Mouse (Mus musculus) urinary bladder, postnatal 10 days (tissue): ENCODE data around the gene Qrfpr.

Source experiments
- DNase-seq: peaks from one replicate; pipeline ENCODE4 v3.0.0; 2022; ENCODE audit warnings: low spot score

Gene Qrfpr

DNA sequence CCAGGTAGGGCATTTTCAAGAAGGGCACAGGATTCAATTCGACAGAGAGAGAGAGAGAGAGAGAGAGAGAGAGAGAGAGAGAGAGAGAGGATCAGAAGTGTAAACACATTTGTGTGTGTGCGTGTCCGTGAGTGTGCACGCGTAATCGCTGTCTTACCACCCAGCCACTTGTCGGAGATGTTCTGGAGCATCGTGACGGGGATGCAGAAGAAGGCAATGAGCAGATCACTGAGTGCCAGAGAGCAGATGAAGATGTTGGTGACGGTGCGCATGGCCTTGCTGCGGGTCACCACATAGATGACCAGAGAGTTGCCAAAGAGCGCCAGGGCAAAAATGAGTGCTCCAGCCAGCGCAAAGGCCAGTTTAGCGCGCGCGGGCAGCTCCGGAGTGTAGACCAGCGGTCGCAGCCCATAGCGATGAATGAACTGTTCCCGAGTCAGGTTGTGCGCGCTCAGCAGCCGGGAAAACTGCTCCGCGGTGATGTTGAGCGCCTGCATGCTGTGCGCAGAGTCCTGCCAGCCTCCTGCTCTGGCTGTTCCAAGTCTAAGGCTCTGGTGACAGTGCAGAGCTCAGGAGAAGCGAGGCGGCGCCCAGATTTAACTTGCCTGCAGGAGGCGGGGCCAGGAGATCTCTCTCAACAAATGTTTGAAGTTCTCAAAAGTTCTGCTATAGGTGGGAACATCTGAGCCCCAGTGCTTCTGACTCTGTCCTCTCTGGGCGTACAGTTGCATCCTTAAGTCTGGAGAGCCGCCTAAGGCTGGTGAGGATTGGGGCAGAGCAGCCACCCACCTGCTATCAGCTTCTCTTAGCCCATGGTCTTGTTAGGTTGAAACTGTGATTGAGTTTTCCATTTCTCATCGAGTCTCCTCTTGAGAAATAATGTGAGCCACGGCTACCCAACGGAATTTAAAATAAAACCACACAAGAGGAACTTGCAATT, at the start of gene Qrfpr:
Gene Qrfpr, minus strand, starts transcription at position 571 of the 940 bp plus-strand sequence.
- DNase-seq: no peak

DNA sequence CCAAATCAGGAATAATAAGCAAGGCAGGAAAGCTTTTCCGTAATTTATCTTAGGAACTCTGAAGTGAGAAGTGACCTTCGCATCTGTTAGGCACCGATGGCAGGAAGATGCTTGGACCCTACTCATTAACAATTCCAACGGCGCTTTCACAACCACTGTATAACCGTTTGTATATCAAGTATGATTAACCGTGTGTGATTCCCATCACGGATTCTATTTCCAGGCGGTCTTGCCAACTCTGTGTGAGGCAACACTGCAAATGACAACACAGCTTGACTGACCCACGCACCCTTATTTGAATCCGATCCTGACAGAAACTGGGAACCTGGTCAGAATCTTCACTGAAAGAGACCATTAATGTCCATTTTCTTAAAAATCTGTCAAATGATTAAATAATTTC, 41.8 kb upstream of the Qrfpr start:
- no peak for DNase-seq

DNA sequence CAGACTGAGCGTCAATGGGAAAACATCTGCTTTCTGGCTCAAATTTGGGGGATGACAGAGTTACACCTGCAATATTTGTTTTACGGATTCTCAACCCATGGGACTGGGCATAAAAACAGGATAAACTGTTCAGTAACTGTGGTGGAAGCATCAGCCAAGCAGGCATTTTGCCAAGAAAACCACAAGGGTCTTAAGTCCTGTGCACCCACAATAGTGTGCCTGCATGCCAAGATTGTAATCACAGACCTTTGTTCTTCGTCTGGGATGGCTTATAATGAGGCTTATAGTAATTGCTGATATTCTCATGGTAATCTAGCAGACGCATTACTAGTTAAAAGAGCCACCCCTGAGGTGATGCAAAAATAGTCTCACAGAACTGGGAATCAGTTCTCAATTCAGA, 41.2 kb upstream of the Qrfpr start:
- no peak for DNase-seq

DNA sequence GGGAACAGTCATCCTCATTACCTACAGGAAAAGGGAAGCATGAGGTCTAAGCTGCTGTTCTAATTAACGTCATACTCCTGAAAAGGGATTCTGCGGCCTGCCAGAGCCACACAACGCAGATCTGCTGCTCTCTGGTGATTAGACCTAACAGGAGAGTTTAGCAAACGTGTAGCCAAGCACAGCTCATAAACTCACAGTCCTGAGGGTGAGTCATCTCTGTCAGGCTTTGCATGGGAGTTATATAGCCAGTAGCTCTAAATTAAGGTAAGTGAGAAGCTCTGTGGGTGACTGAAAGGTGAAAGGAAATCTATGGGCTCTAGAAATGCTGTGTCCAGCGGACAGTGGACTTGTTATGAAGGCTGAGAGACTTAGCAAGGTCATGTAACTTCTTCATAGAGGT, 28.5 kb upstream of the Qrfpr start:
- DNase-seq: no peak

DNA sequence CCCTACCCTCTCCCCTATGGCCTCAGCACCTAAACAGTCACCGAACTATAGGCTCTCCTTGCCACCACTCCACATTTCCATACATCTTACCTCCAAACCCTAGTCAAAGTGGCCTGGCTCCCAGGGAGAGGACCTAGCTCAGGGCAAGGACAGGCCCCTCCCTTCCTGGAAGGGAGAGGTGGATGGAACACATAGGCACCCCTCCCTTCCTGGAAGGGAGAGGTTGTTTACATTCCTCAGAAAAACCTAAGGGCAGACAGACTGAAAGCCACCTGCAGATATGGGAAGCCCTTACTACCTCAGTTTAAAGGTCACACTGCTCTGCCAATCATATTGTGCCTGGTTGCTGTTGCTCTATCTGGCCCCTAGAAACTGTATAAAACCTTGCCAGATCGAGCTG, 26.3 kb upstream of the Qrfpr start:
- DNase-seq: no peak

DNA sequence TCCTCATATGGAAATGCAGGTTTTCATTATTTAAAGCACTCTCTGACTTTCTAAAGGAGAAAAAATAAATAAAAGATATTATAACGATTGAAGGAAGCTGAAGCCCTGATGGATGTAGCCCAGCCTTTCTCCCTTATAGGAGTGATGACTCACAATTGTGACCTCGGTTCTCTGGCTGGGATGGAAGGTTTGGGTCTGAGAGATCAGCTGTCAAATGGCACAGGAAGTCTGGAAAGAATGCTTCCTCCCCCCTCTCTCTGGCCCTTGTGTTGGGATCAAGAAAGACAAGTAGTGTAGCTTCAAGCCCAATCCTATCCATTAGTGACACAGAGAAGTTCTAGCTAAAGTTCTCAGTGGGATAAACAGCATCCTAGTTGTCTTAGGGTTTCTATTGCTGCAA, 7.8 kb upstream of the Qrfpr start:
- no peak for DNase-seq

DNA sequence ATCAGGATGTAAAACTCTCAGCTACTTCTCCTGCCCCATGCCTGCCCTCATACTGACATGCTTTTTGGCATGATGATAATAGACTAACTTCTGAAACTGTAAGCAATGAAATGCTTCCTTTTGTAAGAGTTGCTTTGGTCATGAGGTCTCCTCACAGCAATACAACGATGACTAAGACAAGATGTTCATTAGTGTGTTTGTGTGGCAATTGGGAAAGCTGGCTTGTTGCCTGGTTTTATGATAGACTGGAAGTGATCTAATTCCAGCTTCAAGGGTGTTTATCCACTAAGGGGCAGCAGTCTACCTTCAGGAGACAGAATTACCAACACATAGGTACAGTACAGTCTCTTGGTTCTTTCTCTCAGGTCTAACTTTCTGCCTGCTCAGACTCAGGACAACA, 5.1 kb upstream of the Qrfpr start:
- no peak for DNase-seq

DNA sequence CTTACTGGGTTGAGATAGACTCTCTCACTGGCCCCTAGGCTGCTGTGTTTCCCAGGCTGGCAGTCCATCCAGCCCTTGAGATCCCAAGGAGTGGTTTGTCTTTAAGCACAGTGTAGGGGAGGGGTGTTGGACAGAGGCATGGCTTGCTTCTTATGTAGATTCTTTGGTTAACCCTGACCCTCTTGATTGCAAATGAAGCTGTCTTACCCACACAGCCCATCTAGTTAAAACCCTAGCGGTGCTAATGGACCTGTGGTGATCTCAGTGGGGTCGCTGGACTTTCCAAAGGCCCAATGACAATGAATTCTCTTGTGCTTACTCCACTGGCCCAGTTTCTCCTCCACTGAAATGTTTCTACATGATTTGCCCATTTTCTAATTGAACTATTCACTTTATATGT, 1.2 kb upstream of the Qrfpr start:
- no peak for DNase-seq

DNA sequence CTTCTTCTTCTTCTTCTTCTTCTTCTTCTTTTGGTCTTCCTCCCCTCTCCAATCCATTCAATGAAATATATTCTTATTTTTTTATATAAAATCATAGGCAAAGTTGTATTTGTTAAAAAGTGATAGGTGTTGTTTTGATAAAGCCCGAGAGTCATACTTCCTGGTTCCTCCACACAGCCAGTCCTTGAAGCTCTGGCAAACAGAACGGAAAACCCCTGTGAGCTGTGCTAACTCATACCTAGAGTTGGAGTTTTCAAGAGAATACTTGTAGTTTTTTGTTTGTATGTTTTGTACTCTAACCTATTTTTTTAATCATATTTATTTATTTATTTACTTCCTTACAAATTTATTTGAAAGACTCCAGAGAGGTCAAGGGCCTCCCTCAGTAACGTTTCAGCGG, 9.4 kb downstream of the Qrfpr start:
- DNase-seq: no peak

DNA sequence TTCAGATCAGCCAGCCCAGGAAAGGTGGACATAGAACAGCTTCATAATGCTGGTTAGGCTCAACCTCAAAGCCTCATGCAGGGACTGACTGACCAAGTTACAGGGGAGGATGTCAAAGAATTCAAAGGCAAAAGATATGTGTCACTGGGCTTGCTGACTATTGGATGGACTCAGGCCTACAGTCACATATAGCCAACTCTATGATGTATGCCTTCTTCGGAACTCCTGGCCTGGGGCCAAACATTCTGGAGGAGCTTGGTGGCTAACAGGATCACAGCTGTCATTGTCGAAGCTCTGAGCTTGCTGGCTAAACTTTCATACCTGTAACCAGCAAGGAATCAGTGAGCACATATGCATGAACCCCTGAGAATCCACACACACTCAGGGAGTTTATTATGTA, 11.2 kb downstream of the Qrfpr start:
- no peak for DNase-seq

DNA sequence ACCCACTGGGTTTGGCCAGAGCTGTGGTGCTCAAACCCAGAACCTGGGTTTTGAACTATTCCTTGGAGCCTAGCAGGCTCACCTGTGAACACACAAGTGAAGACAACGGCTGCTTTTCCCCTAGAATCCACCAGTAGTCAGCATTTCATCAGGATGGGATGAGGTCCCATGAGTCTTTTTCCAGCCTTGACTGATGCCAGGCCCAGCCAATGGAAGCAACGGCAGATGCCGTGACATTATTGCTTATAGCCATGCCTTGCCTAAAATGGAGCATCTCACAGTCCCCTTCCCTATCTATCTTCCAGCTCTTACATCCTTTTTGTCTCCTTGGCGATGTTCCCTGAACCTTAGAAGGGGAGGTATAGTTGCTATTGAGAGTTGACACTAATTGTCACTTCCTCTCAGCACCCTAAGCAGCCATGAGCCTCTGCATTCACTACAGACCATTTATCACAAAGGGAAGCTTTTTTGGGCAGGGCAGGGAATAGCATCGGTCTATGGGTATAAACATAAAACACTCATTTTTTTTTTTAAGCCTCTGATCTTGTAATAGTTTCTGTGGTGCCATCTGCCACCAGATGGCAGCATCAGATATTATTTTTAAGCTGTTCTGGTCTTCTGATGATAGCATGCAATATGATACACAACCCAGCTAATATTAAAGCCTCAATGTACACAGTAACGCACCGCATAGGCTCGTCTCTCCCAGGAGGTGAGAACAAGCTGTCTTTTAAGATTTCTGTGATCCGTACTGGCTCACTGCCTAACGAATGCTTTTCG, 12.1 kb downstream of the Qrfpr start:
- no peak for DNase-seq

DNA sequence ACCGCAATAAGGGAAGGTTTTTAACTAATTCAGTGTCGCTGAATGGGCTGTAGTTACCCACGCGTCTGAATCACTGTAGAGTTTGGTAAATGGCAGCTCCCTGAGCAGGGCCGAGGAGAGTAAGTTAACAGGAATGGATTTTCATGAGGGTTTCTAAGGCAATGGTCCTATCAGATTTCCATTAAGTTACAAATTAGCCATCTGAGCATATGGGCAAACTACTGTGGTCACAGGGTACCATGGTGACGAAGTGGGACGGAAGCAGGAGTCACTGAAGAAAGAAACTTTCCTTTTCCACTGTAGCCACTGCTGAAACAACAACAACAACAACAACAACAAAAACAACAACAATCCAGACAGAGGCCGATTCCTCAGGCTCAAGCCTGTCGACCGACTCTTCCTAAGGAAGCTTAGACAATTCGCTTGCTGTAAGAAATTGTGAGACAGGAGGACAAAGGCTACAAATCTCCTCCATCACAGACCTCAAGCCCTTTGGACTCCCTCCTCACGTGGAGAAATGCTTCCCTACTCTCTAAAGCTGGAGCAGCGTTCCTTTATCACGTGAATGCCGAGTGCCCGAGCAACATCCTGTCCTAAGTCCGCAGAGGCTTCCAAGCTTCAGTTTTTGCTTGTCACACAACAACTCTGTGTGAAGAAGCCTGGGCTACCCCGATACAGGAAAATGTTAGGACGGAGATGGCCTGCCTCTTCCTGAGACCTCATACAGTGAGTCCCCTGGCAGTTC, 14.4 kb downstream of the Qrfpr start:
- DNase-seq: no peak

DNA sequence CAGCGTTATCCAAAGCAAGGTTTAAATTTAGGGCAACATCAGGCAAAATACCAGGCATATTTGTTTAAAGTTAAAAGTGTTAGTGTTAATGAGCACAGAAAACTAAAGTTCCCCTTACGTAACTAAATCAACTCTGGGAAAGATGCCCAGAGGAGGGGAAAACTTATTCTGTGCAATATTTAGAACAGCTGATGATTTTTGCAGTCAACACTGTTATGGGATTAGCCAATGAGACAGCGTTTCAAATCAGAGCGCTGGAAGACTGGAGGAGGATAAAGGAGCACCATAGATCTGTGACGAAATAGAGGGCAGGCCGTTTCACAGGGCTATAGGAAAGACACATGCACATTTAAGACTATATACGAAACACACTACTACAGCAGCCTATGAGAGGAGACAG, 19.2 kb downstream of the Qrfpr start:
- DNase-seq: no peak

DNA sequence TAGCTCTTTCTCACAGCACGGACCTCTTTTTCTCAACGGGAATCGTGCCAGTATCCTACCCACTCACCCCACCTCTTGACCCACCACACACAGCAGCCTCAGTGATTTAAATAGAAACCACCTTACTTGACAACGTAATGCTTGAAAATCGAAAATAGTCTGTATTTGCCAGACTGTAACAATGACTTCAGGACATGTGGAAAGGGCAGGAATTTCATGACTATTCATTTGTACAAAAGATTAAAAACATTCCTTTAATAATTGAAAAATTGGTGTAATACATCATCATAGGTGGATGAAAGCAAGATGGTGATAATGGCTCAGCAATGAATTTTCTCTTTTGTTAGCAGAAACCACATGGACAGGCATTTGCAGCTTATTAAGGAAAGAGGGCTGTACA, 21.0 kb downstream of the Qrfpr start:
- no peak for DNase-seq

DNA sequence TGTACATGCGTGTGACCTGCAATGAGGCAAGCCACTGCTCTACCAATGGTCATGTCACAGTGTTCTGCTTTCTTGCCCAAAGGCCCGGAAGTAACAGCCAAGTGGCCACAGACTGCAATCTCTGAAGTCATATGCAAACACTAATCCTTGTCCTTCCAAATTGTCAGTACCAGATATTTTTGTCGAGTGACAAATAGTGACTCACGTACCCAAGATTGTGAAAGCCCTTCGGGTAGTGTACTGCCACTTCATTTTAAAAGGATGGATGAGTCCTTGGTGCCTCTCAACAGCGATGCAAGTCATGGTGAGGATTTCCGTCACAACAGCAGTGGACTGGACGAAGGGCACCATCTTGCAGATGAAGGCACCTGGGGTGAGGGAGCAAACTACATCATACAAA, 32.9 kb downstream of the Qrfpr start:
- DNase-seq: no peak

DNA sequence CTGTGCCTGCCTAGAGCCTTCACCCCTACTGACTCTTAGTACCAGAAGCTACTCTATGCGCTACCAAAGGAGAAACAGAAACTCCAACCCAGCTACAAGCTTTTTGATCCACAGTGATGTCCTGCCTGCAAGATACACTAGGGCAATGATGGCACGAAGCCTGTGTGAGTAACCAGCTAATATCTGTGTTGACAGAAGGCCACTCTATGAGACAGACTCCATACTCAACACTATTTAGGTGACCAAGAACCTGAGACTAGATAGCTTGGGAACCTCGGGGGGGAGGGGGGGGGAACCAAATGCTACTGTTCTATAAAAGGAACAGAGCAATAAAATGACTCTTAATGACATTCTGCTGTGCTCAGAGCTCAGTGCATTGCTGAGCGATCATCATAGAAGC, 35.6 kb downstream of the Qrfpr start:
- DNase-seq: no peak

DNA sequence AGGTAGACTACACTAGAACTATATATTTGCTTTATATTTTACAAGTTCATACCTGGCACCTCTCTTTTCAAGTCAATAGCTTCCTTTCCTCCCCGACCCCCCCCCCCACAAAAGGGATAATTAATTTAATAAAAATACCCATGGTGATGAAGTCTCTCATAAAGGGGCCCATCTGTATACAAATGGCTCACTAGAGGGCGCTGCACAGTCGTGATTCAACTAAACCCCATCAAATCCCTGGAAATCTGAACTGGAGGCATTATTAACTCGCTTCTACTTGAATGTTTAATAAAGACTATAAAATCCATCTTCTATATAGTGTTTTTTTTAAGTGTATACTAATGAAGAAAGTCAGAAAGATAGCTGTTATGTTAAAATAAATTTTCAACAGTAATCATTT, 40.6 kb downstream of the Qrfpr start:
- DNase-seq: no peak

DNA sequence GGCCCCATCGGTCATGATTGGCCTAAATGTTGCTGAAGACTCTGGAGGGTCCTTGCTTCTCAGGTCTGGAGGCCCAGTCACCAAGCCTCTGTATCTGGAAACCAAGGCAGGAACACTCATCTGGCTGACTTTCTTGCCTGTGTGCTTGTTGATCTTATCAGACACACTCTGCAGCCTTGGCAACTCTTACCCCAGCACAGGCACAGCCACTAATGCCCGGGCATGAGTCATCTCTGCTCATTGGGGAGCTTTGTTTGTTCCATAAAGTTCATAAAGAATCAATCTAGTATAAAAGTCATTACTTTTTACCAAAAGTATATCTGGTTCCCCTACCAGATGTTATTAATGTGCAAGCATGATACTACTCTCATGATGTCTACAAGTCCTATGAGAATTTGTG, 48.4 kb downstream of the Qrfpr start:
- no peak for DNase-seq

DNA sequence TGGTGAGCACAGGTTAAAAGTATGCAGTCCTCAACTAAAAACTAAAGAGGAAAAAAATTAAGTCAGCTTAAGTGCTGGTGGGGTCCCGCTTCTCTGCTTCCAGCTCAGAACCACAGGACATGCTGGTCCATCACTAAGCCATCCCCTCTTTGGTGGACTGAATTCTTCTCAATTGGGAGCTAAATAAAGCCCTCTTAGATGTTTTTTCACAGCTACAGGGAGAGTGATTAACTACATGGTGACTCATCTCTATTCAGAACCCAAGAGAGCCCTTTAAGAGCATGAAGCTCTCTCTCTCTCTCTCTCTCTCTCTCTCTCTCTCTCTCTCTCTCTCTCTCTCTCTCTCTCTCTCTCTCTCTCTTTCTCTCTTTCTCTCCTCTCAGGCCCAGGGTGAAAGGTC, 50.8 kb downstream of the Qrfpr start:
- no peak for DNase-seq

DNA sequence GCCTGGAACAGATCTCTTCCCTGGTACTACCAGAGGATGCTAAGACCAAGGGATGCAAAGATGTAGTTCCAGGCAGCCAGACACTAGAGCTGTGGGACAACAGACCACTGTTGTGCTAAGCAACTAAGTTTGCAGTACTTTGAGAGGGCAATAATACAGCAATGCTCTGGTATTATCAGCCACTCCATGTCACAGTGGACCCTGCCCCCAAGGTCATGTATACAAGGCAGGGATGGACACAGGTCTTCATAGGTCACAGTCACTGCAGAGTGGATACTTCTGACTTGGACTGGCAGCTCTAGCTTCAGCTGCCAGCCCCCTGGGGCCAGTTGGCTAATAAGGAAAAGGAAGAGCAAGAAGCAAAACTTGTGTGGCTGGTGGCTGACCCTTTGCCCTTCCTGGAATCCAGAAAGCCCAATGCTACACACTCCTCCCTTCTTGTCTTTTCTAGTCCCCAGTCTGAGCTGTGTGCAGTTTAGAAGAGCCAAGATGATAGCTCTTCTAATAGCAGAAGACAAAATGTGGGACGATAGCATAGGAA, 51.4 kb downstream of the Qrfpr start:
- DNase-seq: no peak

DNA sequence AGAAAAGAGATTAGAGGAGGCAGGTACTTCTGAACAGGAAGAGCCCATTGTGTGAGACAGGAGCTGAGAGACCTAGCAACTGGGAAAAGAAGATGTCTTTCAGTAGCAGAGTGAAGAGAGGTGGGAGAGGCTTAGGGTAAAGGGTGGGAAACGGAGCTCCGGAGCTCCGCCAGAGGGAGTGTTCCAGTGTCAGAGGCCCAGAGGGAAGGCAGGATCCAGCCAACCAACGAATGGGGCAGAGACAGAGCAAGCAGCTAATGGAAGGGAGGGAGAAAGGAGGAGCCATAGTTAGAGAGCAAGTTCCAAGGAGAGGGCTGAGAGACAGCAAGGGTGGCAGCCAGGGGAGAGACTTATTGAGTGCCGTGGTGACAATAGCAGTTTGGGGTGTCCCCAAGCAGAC, 66.8 kb downstream of the Qrfpr start:
- DNase-seq: no peak

DNA sequence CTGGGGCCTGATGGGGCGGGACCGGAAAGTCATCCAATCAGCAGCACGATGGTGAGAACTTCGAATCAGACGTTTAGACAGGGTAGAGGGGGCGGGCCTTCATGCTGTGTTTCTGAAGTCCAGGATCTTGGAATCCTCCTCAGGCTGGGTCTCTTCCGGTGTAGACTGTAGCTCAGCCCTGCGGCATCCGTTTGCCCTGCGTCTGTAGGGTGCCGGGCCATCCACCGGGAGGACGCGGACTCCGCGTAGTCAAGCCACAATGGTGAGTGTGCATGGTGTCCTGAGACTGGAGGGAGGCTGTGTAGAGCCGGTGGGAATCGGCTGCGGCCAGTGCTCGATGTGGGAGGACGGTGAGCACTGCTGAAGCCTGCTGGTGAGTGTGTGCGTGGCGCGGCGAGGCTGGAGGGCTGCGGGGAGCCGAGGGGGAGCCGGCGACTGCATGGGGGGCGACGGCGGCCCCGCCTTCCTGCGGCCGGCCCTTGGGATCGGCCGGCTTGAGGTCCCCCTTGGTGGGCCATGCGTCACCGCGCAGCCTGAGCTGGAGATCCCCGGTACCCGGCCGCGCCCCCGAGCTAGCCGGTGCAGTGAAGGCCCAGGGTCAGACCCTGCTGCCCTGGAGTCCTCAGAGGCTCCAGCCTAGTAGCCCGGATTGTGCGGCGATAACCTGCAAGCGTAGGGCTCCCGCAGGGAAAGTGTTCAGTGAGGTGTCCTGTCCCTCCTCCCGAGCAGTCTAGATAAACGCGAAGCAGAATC, 71.0 kb downstream of the Qrfpr start, which contains the start of gene D3Ertd254e:
Gene D3Ertd254e, plus strand, starts transcription at position 84 of the 753 bp plus-strand sequence.
- peak; percentile 43 for DNase-seq
